Mouse (Mus musculus) 3T3-L1 (cell line): ENCODE measurements around the gene Glis1.

Experiments
- DNase-seq: peaks from one replicate; pipeline ENCODE4 v3.0.0-alpha.2; 2015; ENCODE audit warnings: low read depth, low spot score

Gene Glis1

GRCm38 (mm10) chr4:107515626-107516025, 81.2 kb downstream of the Glis1 start:
- DNase-seq, result no peak

DNA sequence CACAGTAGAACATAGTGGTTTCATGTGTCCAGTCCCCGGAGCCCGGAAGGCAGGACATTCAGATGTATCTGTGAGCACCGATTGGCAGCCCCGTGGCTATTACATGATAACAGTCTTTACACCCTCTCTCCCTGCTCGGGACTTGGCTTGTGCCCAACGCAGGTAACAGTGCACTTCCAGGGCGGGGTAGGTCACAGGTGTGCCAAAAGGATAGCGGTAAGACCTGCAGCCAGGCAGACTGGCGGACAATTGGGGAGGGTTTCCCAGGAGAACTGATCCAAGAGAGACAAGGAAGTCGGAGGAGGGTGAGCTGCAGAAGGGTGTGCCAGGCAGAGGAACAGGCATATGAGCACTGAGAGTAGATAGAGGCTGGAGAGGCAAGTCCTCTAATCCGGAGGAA, 84.4 kb downstream of the Glis1 start:
- no peak for DNase-seq

DNA sequence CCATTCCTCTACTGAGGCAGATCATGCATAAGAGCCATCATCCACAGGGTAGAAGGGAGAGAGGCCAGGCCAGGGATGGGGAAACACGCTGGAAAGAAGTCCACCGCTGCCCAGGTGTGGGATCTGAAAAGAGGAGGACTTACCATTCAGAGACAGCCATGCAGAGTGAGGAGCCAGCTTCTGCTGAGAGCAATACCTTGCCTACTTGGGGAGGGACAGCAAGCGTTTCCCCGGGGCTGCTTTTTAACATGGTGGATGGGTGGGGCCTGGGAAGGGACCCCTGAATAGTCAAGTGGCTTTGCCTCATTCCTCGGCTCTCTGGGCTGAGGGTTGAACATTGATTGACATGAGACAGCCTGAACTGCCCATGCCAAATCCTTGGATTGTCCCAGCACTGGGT, 85.7 kb downstream of the Glis1 start:
- no peak for DNase-seq

- DNase-seq, result no peak
These were observed 86.4 kb downstream of the Glis1 start for GRCm38 (mm10) chr4:107520816-107521215.

DNA sequence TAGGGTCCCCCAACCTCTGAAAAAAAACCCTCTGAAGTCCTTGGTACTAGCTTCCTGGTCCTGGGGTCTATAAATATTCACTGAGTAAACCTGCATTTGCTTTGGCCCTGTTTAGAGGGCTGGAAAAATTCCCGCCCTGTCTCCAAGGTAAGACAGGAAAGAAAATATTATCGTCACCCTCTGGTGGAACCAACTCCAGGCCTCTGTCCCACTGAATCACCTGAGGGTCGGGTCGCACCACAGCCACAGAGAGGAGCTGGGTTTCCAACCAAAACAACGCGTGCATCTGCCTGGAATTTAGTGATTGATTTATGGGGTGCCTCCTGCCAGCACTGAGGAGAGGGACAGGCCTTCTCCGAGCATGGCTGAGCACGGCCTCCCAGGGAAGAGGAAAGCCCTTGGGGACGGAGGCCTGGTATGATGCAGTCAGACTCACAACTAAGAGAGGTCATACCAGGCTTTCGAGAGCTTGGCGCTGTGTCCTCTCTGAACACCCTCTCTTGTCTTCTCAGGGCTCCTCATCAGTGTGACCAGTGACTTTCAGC, 89.3 kb downstream of the Glis1 start:
- peak; percentile 73 for DNase-seq

- peak; percentile 30 for DNase-seq
These were observed 100.7 kb downstream of the Glis1 start for GRCm38 (mm10) chr4:107535126-107535525.

DNA sequence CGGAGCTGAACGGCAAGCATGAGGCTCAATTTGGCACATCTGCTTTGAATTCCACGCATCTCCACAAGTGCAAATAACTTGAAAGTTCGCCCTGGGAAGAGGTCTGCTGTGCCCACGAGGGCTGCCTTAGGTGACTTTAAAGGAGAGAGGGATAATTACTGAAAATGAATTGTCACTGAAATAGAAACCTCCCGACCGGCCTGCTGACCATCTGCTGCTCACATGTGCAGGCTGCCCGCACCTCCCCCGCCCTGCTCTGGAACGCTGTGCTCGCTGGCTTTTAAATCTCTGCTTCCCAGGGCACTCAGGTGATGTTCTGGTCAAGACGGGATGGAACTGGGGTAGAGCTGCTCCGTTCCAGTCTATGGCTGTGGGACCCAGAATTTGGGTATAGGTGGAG, 103.7 kb downstream of the Glis1 start:
- peak; percentile 36 for DNase-seq

GRCm38 (mm10) chr4:107538561-107538960, 104.2 kb downstream of the Glis1 start:
- peak; percentile 74 for DNase-seq

GRCm38 (mm10) chr4:107539021-107539420, 104.6 kb downstream of the Glis1 start:
- DNase-seq, result no peak

GRCm38 (mm10) chr4:107541821-107542220, 107.4 kb downstream of the Glis1 start:
- DNase-seq, result no peak

DNA sequence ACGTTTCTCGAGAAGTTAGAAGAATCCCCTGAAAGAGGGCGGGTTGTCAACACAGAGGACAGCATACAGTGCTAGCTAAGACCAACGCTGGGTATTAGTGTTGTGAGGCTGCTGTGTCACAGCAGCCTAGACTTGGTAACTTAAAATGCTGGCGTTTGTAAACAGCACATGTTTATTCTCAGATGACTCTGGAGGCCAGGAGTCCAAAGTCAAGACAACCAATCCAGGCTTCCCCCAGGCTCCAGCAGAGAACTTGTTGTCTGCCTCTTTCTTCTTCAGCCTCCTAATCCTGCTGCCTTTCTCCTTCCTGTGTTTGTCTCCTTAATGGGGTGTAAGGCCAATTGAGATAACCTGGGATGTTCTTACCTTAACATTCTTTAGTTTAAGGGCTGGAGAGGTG, 110.5 kb downstream of the Glis1 start:
- DNase-seq, result no peak

DNA sequence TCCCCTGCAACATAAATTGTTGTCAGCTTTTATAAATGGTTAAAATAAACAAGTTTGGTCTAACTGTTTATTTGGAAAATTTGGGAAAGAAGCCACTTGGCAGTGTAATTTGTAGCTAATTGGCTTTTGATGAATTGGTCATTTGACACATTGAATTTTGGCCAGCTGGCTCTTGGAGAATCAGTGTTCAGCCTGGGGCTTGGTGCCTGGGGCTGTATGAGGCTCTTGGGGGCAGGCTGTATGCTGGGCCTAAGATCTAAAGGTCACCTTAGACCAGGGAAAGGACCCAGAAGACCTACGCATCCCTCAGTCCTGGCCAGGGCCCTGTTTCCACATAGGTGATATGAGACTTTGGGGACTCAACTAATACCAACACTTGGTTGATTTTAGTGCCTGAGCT, 111.3 kb downstream of the Glis1 start:
- no peak for DNase-seq

GRCm38 (mm10) chr4:107546525-107546924, 112.1 kb downstream of the Glis1 start:
- no peak for DNase-seq

GRCm38 (mm10) chr4:107550096-107550495, 115.7 kb downstream of the Glis1 start:
- DNase-seq, result peak; percentile 56

DNA sequence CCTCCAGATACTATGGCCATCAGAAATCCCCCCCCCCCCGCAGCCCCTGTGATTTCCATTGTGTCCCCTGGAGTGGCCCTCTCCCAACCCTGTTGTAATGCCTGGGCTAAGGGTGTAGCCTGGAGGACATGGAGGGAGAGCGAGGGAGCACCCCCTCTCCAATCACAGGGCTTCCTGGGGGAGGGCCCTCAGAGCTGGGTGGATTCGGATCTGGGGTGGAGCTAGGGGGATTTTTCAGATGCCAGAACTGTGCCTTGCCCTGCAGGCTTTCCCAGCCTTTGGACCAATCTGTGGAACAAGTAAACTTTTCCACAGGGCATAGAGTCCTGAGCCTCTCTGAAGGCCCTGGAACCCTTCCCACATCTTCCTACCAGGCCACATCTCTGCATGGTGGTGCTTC, 116.2 kb downstream of the Glis1 start:
- DNase-seq, result peak; percentile 82

DNA sequence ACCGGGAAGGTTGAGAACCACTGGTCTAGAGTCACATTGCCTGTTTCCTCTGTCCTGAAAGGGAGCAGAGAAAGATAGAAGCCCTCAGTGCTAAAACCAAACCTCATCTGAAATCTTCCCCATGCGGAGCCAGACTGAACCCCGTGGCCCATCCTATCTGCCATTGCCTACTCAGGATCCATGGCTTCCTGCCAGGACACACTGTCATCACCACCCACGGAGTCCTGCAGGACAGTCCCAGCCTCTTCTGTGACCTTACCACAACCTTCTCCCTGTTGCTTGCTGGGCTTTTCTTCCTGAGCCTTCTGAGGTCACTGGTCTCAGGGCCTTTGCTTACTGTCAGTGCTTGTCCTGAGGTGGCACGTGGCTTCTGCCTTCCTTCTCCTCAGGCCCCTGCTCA, 118.3 kb downstream of the Glis1 start:
- DNase-seq, result peak; percentile 77

GRCm38 (mm10) chr4:107553774-107554173, 119.4 kb downstream of the Glis1 start:
- DNase-seq, result peak; percentile 96

DNA sequence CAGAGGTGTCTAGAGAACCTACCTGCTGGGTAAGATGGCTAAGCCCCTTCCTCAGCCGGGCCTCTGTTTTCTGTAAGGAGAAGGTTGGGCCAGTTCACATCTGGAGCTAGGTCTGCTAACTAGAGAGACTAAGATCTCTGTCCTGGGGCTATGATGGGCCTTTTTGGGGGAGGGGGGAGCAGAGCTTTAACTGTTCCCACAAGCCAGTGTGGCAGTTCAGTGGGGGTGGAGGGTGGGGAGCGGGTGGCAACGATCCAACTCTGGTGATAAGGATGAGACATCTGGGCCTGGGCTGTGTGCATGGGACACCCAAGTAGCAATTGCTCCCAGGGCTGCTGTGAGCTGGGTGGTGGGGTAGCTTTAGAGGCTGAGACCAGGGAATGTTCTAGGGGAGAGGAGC, 124.4 kb downstream of the Glis1 start:
- no peak for DNase-seq

DNA sequence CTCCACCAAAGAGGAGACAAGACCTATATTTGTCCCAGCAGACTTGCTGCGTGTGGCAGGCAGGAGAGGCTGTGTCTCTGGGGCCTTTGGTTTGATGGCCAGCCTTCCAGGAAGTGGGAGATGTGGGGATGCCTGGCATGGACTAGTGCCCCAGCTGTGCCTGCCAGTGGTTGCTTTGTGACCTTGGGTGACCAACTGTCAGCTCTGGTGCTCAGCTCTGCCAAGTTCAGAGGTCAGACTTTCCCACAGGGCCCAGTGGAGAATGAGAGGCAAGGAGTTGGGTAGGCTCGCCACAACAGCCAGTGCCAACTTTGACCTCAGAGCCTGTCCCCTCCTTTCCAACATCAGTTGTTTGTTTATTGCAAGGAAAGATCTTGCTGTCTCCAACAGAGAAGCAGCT, 126.7 kb downstream of the Glis1 start:
- DNase-seq, result no peak

- no peak for DNase-seq
These were observed 133.8 kb downstream of the Glis1 start for GRCm38 (mm10) chr4:107568159-107568558.

DNA sequence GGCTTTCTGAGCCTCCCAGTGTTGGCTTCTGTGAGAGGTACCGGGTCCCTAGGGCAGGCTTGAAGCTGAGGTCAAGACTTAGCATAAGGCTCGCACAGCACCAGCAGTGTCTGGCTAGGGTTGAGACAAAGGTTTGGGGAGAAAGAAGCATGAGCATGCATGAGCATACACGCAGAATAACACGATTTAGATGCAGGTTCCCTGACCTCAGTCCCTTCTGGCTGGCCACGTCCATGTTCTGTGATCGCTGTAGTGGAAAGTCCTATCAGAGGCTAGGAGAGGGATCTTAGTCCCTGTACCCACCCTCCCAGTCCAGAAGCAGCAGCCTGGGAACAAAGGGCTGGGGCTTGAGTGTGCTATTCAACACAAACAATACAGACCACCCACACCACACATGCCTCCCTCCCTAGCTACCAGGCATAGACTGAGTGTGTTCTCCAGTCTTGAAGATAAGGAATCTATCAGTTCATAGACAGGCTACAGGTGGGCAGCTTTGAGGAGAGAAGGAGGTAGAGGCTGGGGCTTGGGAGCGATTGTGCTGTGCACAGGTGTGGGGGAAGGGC, 134.6 kb downstream of the Glis1 start:
- no peak for DNase-seq

GRCm38 (mm10) chr4:107570329-107571014, 136.1 kb downstream of the Glis1 start:
- no peak for DNase-seq

GRCm38 (mm10) chr4:107575781-107576180, 141.4 kb downstream of the Glis1 start:
- DNase-seq, result no peak
